Mouse (Mus musculus) lung, embryonic 14.5 days (tissue): ENCODE measurements around the gene Msi2. TPM values are rescaled to one million over a fixed set of nuclear protein-coding genes. Genes with fewer than 3 reads are reported as not detected.

Experiments used
- ATAC-seq: fragments of 200-750 bp; cut with Nextera tagmentation; 2 replicates; pipeline ENCODE4 v1.8.0; 2017; ENCODE audit warnings: mild to moderate bottlenecking, moderate TSS enrichment, moderate library complexity; ENCODE audit not compliant: insufficient read depth
- DNase-seq: peaks from one replicate; pipeline ENCODE4 v3.0.0-alpha.2; 2015
- H3K27ac ChIP-seq: fragments of 300-500 bp; sonication (generic); 2 replicates; pipeline ENCODE4 v1.5.1; 2014; ENCODE audit warnings: low read depth, mild to moderate bottlenecking, moderate library complexity
- H3K27me3 ChIP-seq: fragments of 300-500 bp; sonication (generic); 2 replicates; pipeline ENCODE4 v1.6.1; 2014; ENCODE audit warnings: low read length, control low read depth; ENCODE audit not compliant: insufficient read depth
- H3K36me3 ChIP-seq: fragments of 300-500 bp; sonication (generic); 2 replicates; pipeline ENCODE4 v1.6.1; 2014; ENCODE audit warnings: control low read depth; ENCODE audit not compliant: insufficient read depth
- H3K4me1 ChIP-seq: fragments of 300-500 bp; sonication (generic); 2 replicates; pipeline ENCODE4 v1.6.1; 2014; ENCODE audit warnings: antibody characterized with exemption, control low read depth; ENCODE audit not compliant: insufficient read depth
- H3K4me2 ChIP-seq: fragments of 300-500 bp; sonication (generic); 2 replicates; pipeline ENCODE4 v1.6.1; 2014; ENCODE audit warnings: mild to moderate bottlenecking
- H3K4me3 ChIP-seq: fragments of 300-500 bp; sonication (generic); 2 replicates; pipeline ENCODE4 v1.5.1; 2014; ENCODE audit warnings: low read depth, low read length
- H3K9ac ChIP-seq: fragments of 300-500 bp; sonication (generic); 2 replicates; pipeline ENCODE4 v1.6.1; 2014
- H3K9me3 ChIP-seq: fragments of 300-500 bp; sonication (generic); 2 replicates; pipeline ENCODE4 v1.6.1; 2016; ENCODE audit warnings: low read depth, low read length, control low read depth
- CTCF ChIP-seq: IDR thresholded peaks from 2 replicates; pipeline ENCODE4 v1.5.1; 2016; ENCODE audit warnings: antibody characterized with exemption, low read depth
- WGBS: fragments of 180-500 bp; shearing (Covaris S2); extraction: QIAGEN DNeasy Blood & Tissue Kit; methylation state at CpG from one replicate; pipeline ENCODE4 v1.1.7; 2014; 5-methylcytosine and 5-hydroxymethylcytosine counted together
- polyA plus RNA-seq: library from polyadenylated mRNA; unstranded; fragments of >200 nt; fragmentation: Nextera tagmentation; extraction: Ambion mirVana; gene quantifications from 2 replicates; pipeline ENCODE4 v1.2.1, GENCODE M21; 2014

Msi2 gene
- polyA plus RNA-seq, 1 experiment from 2014 or later: 12.7 TPM

DNA sequence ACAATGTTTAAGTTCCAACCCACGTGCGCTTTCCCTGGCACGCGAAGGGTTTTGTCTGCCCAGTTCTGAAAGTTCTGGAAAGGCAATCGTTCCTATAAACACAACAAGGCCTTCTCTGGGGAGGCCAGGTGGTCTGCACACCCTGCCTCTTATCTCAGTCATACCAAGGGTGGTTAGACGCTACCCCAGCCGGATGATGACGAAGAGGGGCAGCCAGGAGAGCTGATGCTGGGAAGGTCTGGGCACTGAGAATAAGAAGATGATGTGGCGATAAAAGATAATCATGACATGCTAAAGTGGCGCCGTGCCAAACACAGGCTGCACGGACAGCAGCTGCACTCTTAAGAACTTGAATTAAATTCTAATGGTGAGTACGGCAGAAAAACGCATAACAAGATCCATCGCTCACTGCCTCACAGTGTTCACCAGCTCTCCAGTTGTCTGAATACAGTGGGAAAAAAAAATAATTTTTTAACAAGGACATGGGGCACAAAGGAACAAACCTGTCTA lies 18.1 kb downstream of the Msi2 start:
- H3K4me1 ChIP-seq: peaks cover 12% of the 10 kb centered on the region
- H3K9ac ChIP-seq: no peak overlapping the region

DNA sequence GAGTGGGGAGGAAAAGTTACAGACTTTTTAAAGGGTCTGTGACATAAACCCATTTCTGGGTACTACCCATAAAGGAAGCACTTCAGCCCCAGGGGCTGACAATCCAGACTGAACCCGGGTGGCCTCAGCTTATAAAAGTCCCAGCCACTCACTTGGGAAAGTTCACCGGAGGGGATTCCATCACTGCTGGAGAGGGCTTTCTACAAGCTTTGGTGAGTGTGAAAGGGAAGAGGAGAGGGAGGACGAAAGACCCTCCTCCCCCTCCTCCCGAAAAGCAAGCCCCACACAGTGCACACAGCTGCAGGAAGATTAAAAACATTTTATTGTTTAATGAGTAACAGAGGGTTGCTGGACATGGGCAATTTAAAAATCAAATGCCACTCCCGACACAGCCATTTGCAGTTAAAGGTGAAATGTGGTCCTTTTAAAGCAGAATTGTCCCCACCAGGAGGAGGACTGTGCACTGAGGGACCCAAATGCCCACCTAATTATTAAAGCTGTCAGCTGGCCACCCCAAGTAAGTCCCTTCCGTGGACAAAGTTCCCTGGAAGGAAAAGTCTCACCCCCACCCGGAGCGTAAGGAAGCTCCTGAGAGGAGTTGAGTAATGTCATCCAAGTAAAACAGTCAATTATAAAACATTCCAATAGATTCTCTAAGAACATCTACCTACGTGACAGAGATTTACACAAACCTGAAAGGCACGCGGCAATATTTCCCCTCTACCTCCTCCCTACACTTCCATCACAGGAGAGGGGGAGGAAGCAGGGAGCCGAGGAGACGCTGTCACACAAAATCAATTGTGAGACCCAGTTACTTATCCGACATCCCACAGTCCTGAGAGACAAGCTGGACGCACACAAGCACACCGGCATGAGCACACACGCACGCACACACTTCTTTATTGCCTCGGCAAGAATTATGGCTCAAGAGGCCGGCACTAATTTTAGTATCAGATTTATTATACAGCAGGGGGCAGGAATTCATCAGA lies 24.1 kb downstream of the Msi2 start:
- no peak for ATAC-seq
- no peak for TF ChIP-seq CTCF
- no peak overlapping the region for H3K4me2 ChIP-seq

More for the DNA sequence above, 18.1 kb downstream of the Msi2 start:
- Histone ChIP-seq H3K9me3 (no peaks in the 10 kb centered on the region), H3K36me3 (peaks cover 42% of the 10 kb centered on the region), H3K4me3 (no peak overlapping the region), H3K27me3 (no peaks in the 10 kb centered on the region), H3K4me2 (no peak overlapping the region), H3K27ac (no peak overlapping the region)
- no peak for TF ChIP-seq CTCF
- ATAC-seq (no peak), DNase-seq (peak; percentile 55)
- WGBS: 70% methylated on average over 15 of the region's 15 CpGs

DNA sequence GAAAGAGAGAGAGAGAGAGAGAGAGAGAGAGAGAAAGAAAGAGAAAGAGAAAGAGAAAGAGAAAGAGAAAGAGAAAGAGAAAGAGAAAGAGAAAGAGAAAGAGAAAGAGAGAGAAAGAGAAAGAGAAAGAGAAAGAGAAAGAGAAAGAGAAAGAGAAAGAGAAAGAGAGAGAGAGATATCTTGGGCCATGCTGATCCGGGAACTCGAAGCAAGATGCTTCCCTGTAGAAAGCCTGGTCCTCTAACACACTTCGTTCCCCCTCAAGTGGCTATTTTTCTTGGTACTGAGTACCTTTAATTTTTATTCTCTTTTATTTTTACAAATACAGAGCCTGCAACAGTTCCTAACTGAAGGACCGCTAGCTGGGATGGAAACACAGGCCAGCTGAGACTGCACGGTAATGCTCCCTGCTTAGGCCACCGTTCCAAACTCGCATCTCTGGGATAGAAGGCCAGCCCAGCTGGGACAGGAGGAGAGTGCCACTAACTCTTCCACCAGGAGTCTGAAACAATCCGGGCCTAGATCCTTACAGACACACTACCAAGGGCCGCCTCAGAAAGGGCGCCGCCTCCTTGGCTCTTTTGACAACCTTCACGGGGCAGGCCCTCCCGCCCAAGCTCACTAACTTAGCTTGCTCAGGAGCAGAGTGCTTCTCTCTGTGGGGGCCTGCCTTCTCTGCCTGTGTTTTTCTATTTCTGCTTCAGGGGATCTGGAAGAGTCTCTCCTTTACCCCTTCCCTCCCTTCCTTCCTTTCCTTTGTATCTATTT lies 25.1 kb downstream of the Msi2 start:
- Histone ChIP-seq H3K27ac (peak overlapping the region; percentile 42; the same call in 1 of the 2 replicates), H3K27me3 (no peaks in the 10 kb centered on the region), H3K4me2 (no peak overlapping the region), H3K36me3 (peaks cover 8% of the 10 kb centered on the region), H3K4me1 (peaks cover 35% of the 10 kb centered on the region), H3K9me3 (no peaks in the 10 kb centered on the region), H3K9ac (peak overlapping the region; percentile 27; the same call in 1 of the 2 replicates), H3K4me3 (no peak overlapping the region)
- ATAC-seq (no peak), DNase-seq (peak; percentile 43)
- WGBS: 48% methylated on average over 13 of the region's 13 CpGs
- no peak for TF ChIP-seq CTCF

More for the DNA sequence above, 24.1 kb downstream of the Msi2 start:
- Histone ChIP-seq H3K27ac (peak overlapping the region; percentile 42; the same call in 1 of the 2 replicates), H3K9me3 (no peaks in the 10 kb centered on the region), H3K9ac (peak overlapping the region; percentile 27; the same call in 1 of the 2 replicates), H3K36me3 (peaks cover 9% of the 10 kb centered on the region), H3K4me1 (peaks cover 33% of the 10 kb centered on the region), H3K4me3 (no peak overlapping the region), H3K27me3 (no peaks in the 10 kb centered on the region)
- no peak for DNase-seq
- 25% methylated on average over 20 of the region's 20 CpGs for WGBS

DNA sequence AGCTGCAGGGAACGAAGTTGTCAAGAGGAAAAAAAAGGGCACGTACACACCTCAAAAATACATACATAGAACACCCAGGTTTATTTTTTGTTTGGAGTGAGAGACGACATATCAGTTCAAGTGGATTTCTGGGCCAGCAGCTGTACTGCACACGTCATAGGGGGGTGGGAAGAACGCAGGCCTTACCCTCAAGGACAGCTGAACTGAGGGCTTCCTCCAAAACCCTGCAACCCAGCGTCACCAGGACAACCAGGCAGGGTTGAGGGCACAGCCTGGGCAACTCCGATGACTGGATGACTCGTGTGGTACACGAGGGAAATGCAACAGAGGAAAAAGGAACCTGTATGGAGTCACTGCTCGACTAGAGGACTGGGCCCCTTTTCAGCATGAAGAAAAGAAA lies 25.9 kb downstream of the Msi2 start:
- WGBS: 17% methylated on average over 10 of the region's 10 CpGs
- H3K4me3 ChIP-seq: no peak overlapping the region
- ATAC-seq (peak; percentile 62), DNase-seq (peak; percentile 60)
- H3K36me3 ChIP-seq: peaks cover 16% of the 10 kb centered on the region
- H3K9ac ChIP-seq: no peak overlapping the region
- H3K4me1 ChIP-seq: peaks cover 35% of the 10 kb centered on the region
- no peak for TF ChIP-seq CTCF
- H3K27ac ChIP-seq: peak overlapping the region; percentile 58; the same call in 1 of the 2 replicates
- H3K4me2 ChIP-seq: no peak overlapping the region
- no peaks in the 10 kb centered on the region for H3K27me3 ChIP-seq
- no peaks in the 10 kb centered on the region for H3K9me3 ChIP-seq

DNA sequence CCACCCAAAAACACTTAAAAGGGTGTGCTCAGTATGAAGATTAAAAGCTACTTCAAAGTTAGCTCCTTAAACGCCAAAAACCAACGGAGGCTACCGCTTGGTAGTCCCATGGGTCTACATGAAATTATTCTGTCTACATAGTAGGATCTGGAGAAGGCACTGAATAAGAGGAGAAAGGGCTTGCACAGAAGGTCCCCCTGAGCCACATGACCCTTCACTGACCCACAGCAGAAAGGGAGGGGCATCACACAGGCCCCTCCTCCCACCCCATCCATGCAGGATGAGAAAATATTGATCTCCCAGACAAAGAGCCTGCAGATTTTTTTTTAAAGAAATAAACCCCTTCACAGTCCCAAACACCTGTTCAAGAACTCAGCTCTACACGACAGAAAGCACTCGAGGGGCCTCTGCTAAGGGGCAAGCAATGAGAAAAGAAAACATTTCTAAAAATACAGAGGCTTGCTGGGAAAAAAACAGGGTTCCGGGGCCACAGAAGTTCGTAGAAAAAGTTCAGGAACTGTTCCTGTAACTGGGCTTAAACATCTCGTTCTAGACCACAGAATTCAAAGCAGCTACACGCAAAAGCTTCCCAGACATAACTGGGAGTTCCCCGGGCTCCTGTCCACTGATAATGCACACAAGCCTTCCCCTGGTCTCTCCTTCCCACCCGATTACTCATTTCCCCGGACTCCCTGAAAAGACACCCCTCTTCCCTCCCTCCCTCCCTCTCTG lies 27.6 kb downstream of the Msi2 start:
- H3K9me3 ChIP-seq: no peaks in the 10 kb centered on the region
- peaks cover 35% of the 10 kb centered on the region for H3K4me1 ChIP-seq
- no peak overlapping the region for H3K4me3 ChIP-seq
- H3K27me3 ChIP-seq: no peaks in the 10 kb centered on the region
- DNase-seq (no peak), ATAC-seq (no peak)
- peak overlapping the region; percentile 69; the same call in 1 of the 2 replicates for H3K27ac ChIP-seq
- TF ChIP-seq CTCF: no peak
- 0 out of 2 replicates have a peak overlapping the region, but pooled peaks have one; percentile 10 for H3K9ac ChIP-seq
- peak overlapping the region; percentile 14; the same call in 1 of the 2 replicates for H3K4me2 ChIP-seq
- 13% methylated on average over 12 of the region's 12 CpGs for WGBS
- H3K36me3 ChIP-seq: peaks cover 18% of the 10 kb centered on the region; the same call in 1 of the 2 replicates

DNA sequence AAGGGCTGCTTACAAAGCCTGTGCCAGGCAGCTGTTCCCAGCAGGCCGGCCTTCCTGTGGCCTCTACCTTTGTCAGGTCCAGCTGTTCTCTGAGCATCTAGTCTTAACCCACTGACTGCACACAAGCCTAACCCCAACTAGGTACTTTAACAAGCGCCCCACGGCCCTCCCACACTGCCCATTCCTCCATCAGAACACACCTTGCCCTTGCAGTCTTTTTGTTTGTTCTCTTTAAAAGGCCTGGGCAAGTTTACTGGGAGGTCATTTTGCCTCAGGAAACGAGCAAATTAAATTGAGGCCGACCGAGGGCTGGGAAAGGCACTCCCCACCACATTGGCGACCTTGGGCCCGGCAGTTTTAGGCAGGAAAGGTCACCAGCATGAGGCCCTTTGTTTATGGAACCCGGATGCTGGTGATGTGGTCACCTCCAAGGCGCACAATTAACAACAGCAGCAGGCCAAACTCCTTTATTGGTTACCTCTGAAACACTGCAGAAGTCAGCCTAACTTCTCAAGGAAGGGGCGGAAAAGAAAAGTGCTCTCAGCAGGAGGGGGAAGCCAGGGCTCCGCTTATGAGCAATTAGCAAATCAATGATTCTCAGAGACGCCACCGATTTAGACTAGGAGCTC lies 28.4 kb downstream of the Msi2 start:
- no peak for ATAC-seq
- peak overlapping the region; percentile 14; the same call in 1 of the 2 replicates for H3K4me2 ChIP-seq
- peak overlapping the region; percentile 69 for H3K27ac ChIP-seq

More for the DNA sequence above, 28.4 kb downstream of the Msi2 start:
- Histone ChIP-seq H3K9me3 (no peaks in the 10 kb centered on the region), H3K4me1 (peaks cover 35% of the 10 kb centered on the region), H3K9ac (0 out of 2 replicates have a peak overlapping the region, but pooled peaks have one; percentile 18), H3K27me3 (no peaks in the 10 kb centered on the region), H3K4me3 (no peak overlapping the region), H3K36me3 (peaks cover 19% of the 10 kb centered on the region; the same call in 1 of the 2 replicates)
- WGBS: 28% methylated on average over 14 of the region's 14 CpGs
- TF ChIP-seq CTCF: no peak
- DNase-seq: no peak
